Mouse (Mus musculus): Measurements from ENCODE around the gene Eif3k. TPM values are rescaled to one million over a fixed set of nuclear protein-coding genes. Genes with fewer than 3 reads are reported as not detected.

Eif3k gene
- polyA plus RNA-seq, 1 experiment from 2014 or later = 367 TPM

GRCm38 (mm10) chr7:28950346-28951037 lies 31.2 kb downstream of the Eif3k start:
- peak overlapping the region; percentile 63 for H3K27ac ChIP-seq (ENCODE audit: low read length)
- H3K4me3 ChIP-seq (ENCODE audit: low read length) = no peak overlapping the region
- H3K9me3 ChIP-seq (ENCODE audit: control insufficient read depth, low read length) = no peaks in the 10 kb centered on the region
- WGBS = 75% methylated on average over 10 of the region's 10 CpGs
- H3K36me3 ChIP-seq (ENCODE audit: control insufficient read depth, insufficient read depth, low read length) = 0 out of 2 replicates have a peak, but pooled peaks cover 2% of the 10 kb centered on the region
- H3K4me1 ChIP-seq (replicated peaks; ENCODE audit: control insufficient read depth, insufficient read depth, low read length) = peaks cover 93% of the 10 kb centered on the region
- H3K27me3 ChIP-seq (ENCODE audit: control insufficient read depth, insufficient read depth, low read depth, low read length) = no peaks in the 10 kb centered on the region
- no peak for ATAC-seq (ENCODE audit: low read depth)
- no peak overlapping the region for H3K9ac ChIP-seq (ENCODE audit: low read length)
- H3K4me2 ChIP-seq (ENCODE audit: low read depth, low read length) = no peak overlapping the region

- peak overlapping the region; percentile 63 for H3K27ac ChIP-seq (ENCODE audit: low read length)
- H3K27me3 ChIP-seq (ENCODE audit: control insufficient read depth, insufficient read depth, low read depth, low read length) = no peaks in the 10 kb centered on the region
- H3K36me3 ChIP-seq (ENCODE audit: control insufficient read depth, insufficient read depth, low read length) = 0 out of 2 replicates have a peak, but pooled peaks cover 2% of the 10 kb centered on the region
- no peak overlapping the region for H3K4me3 ChIP-seq (ENCODE audit: low read length)
- H3K4me2 ChIP-seq (ENCODE audit: low read depth, low read length) = peak overlapping the region; percentile 2; the same call in 1 of the 2 replicates
- 57% methylated on average over 2 of the region's 2 CpGs for WGBS
- 0 out of 2 replicates have a peak overlapping the region, but pooled peaks have one; percentile 21 for H3K9ac ChIP-seq (ENCODE audit: low read length)
- peaks cover 92% of the 10 kb centered on the region for H3K4me1 ChIP-seq (replicated peaks; ENCODE audit: control insufficient read depth, insufficient read depth, low read length)
- H3K9me3 ChIP-seq (ENCODE audit: control insufficient read depth, low read length) = no peaks in the 10 kb centered on the region
- no peak for ATAC-seq (ENCODE audit: low read depth)
These were observed 32.4 kb downstream of the Eif3k start for GRCm38 (mm10) chr7:28949298-28949697.

- peak overlapping the region; percentile 63 for H3K27ac ChIP-seq (ENCODE audit: low read length)
- H3K4me3 ChIP-seq (ENCODE audit: low read length) = no peak overlapping the region
- no peaks in the 10 kb centered on the region for H3K36me3 ChIP-seq (ENCODE audit: control insufficient read depth, insufficient read depth, low read length)
- 81% methylated on average over 7 of the region's 7 CpGs for WGBS
- H3K9me3 ChIP-seq (ENCODE audit: control insufficient read depth, low read length) = no peaks in the 10 kb centered on the region
- ATAC-seq (ENCODE audit: low read depth) = no peak
- H3K9ac ChIP-seq (ENCODE audit: low read length) = no peak overlapping the region
- H3K4me2 ChIP-seq (ENCODE audit: low read depth, low read length) = 0 out of 2 replicates have a peak overlapping the region, but pooled peaks have one; percentile 2
- H3K27me3 ChIP-seq (ENCODE audit: control insufficient read depth, insufficient read depth, low read depth, low read length) = no peaks in the 10 kb centered on the region
- H3K4me1 ChIP-seq (replicated peaks; ENCODE audit: control insufficient read depth, insufficient read depth, low read length) = peaks cover 92% of the 10 kb centered on the region
These were observed 32.9 kb downstream of the Eif3k start for GRCm38 (mm10) chr7:28948746-28949145.

GRCm38 (mm10) chr7:28946271-28946610 lies 35.4 kb downstream of the Eif3k start:
- peak overlapping the region; percentile 11 for H3K4me2 ChIP-seq (ENCODE audit: low read depth, low read length)

GRCm38 (mm10) chr7:28945416-28946270 lies 36.0 kb downstream of the Eif3k start:
- Histone ChIP-seq H3K4me3 (ENCODE audit: low read length) (peak overlapping the region; percentile 3; the same call in 1 of the 2 replicates), H3K4me1 (replicated peaks; ENCODE audit: control insufficient read depth, insufficient read depth, low read length) (peaks cover 85% of the 10 kb centered on the region), H3K9me3 (ENCODE audit: control insufficient read depth, low read length) (no peaks in the 10 kb centered on the region), H3K9ac (ENCODE audit: low read length) (peak overlapping the region; percentile 56), H3K27me3 (ENCODE audit: control insufficient read depth, insufficient read depth, low read depth, low read length) (no peaks in the 10 kb centered on the region), H3K27ac (ENCODE audit: low read length) (peak overlapping the region; percentile 92), H3K36me3 (ENCODE audit: control insufficient read depth, insufficient read depth, low read length) (no peaks in the 10 kb centered on the region), H3K4me2 (ENCODE audit: low read depth, low read length) (peak overlapping the region; percentile 36)
- ATAC-seq (ENCODE audit: low read depth) = peak; percentile 84
- 14% methylated on average over 10 of the region's 10 CpGs for WGBS

More at GRCm38 (mm10) chr7:28946271-28946610, 35.4 kb downstream of the Eif3k start:
- 26% methylated on average over 1 of the region's 1 CpGs for WGBS
- H3K9ac ChIP-seq (ENCODE audit: low read length) = peak overlapping the region; percentile 38; the same call in 1 of the 2 replicates
- H3K36me3 ChIP-seq (ENCODE audit: control insufficient read depth, insufficient read depth, low read length) = no peaks in the 10 kb centered on the region
- no peaks in the 10 kb centered on the region for H3K9me3 ChIP-seq (ENCODE audit: control insufficient read depth, low read length)
- peak overlapping the region; percentile 92 for H3K27ac ChIP-seq (ENCODE audit: low read length)
- 0 out of 2 replicates have a peak, but pooled peaks have one; percentile 21 for ATAC-seq (ENCODE audit: low read depth)
- H3K4me1 ChIP-seq (replicated peaks; ENCODE audit: control insufficient read depth, insufficient read depth, low read length) = peaks cover 88% of the 10 kb centered on the region
- H3K27me3 ChIP-seq (ENCODE audit: control insufficient read depth, insufficient read depth, low read depth, low read length) = no peaks in the 10 kb centered on the region
- H3K4me3 ChIP-seq (ENCODE audit: low read length) = no peak overlapping the region

GRCm38 (mm10) chr7:28944756-28945415 lies 36.8 kb downstream of the Eif3k start:
- no peaks in the 10 kb centered on the region for H3K9me3 ChIP-seq (ENCODE audit: control insufficient read depth, low read length)
- no peaks in the 10 kb centered on the region for H3K27me3 ChIP-seq (ENCODE audit: control insufficient read depth, insufficient read depth, low read depth, low read length)
- 38% methylated on average over 6 of the region's 6 CpGs for WGBS
- peaks cover 88% of the 10 kb centered on the region for H3K4me1 ChIP-seq (replicated peaks; ENCODE audit: control insufficient read depth, insufficient read depth, low read length)
- peak; percentile 8; the same call in 1 of the 2 replicates for ATAC-seq (ENCODE audit: low read depth)
- no peaks in the 10 kb centered on the region for H3K36me3 ChIP-seq (ENCODE audit: control insufficient read depth, insufficient read depth, low read length)
- peak overlapping the region; percentile 56 for H3K9ac ChIP-seq (ENCODE audit: low read length)
- H3K4me2 ChIP-seq (ENCODE audit: low read depth, low read length) = peak overlapping the region; percentile 36
- H3K4me3 ChIP-seq (ENCODE audit: low read length) = peak overlapping the region; percentile 3; the same call in 1 of the 2 replicates
- H3K27ac ChIP-seq (ENCODE audit: low read length) = peak overlapping the region; percentile 92

- 0 out of 2 replicates have a peak, but pooled peaks have one; percentile 6 for ATAC-seq (ENCODE audit: low read depth)
- peak overlapping the region; percentile 31; the same call in 1 of the 2 replicates for H3K9ac ChIP-seq (ENCODE audit: low read length)
- no peak overlapping the region for H3K4me2 ChIP-seq (ENCODE audit: low read depth, low read length)
- H3K36me3 ChIP-seq (ENCODE audit: control insufficient read depth, insufficient read depth, low read length) = no peaks in the 10 kb centered on the region
- no peaks in the 10 kb centered on the region for H3K27me3 ChIP-seq (ENCODE audit: control insufficient read depth, insufficient read depth, low read depth, low read length)
- no peak overlapping the region for H3K4me3 ChIP-seq (ENCODE audit: low read length)
- H3K9me3 ChIP-seq (ENCODE audit: control insufficient read depth, low read length) = no peaks in the 10 kb centered on the region
- peaks cover 87% of the 10 kb centered on the region for H3K4me1 ChIP-seq (replicated peaks; ENCODE audit: control insufficient read depth, insufficient read depth, low read length)
- 47% methylated on average over 5 of the region's 5 CpGs for WGBS
- peak overlapping the region; percentile 81 for H3K27ac ChIP-seq (ENCODE audit: low read length)
These were observed 38.0 kb downstream of the Eif3k start for GRCm38 (mm10) chr7:28943451-28944180.

GRCm38 (mm10) chr7:28941542-28941941 lies 40.1 kb downstream of the Eif3k start:
- Histone ChIP-seq H3K4me3 (ENCODE audit: low read length) (no peak overlapping the region), H3K4me1 (replicated peaks; ENCODE audit: control insufficient read depth, insufficient read depth, low read length) (peaks cover 80% of the 10 kb centered on the region), H3K9me3 (ENCODE audit: control insufficient read depth, low read length) (no peaks in the 10 kb centered on the region), H3K9ac (ENCODE audit: low read length) (peak overlapping the region; percentile 2; the same call in 1 of the 2 replicates), H3K4me2 (ENCODE audit: low read depth, low read length) (no peak overlapping the region), H3K27ac (ENCODE audit: low read length) (peak overlapping the region; percentile 88), H3K36me3 (ENCODE audit: control insufficient read depth, insufficient read depth, low read length) (no peaks in the 10 kb centered on the region), H3K27me3 (ENCODE audit: control insufficient read depth, insufficient read depth, low read depth, low read length) (no peaks in the 10 kb centered on the region)
- ATAC-seq (ENCODE audit: low read depth) = no peak
- 46% methylated on average over 4 of the region's 4 CpGs for WGBS
